Mouse (Mus musculus) intestine, postnatal 0 days (tissue): ENCODE results near the gene Prkar1a. TPM values are rescaled to one million over a fixed set of nuclear protein-coding genes. Genes with fewer than 3 reads are reported as not detected.

Experiments
- ATAC-seq: fragments of 200-750 bp; cut with Nextera tagmentation; 2 replicates; pipeline ENCODE4 v1.8.0; 2017; ENCODE audit warnings: mild to moderate bottlenecking, moderate TSS enrichment, moderate library complexity
- H3K27ac ChIP-seq: fragments of 300-500 bp; sonication (generic); 2 replicates; pipeline ENCODE4 v1.5.1; 2014; ENCODE audit warnings: mild to moderate bottlenecking, low read depth, low read length, moderate library complexity
- H3K27me3 ChIP-seq: fragments of 300-500 bp; sonication (generic); replicated peaks from 2 replicates; pipeline ENCODE4 v1.6.1; 2014; ENCODE audit warnings: low read length, mixed read lengths; ENCODE audit not compliant: control insufficient read depth, insufficient read depth
- H3K36me3 ChIP-seq: fragments of 300-500 bp; sonication (generic); 2 replicates; pipeline ENCODE4 v1.6.1; 2014; ENCODE audit warnings: mild to moderate bottlenecking, moderate library complexity; ENCODE audit not compliant: control insufficient read depth, insufficient read depth
- H3K4me1 ChIP-seq: fragments of 300-500 bp; sonication (generic); replicated peaks from 2 replicates; pipeline ENCODE4 v1.6.1; 2014; ENCODE audit warnings: antibody characterized with exemption, low read length, mixed read lengths; ENCODE audit not compliant: control insufficient read depth, insufficient read depth
- H3K4me2 ChIP-seq: fragments of 300-500 bp; sonication (generic); replicated peaks from 2 replicates; pipeline ENCODE4 v1.6.1; 2014; ENCODE audit warnings: low read depth, mild to moderate bottlenecking, moderate library complexity
- H3K4me3 ChIP-seq: fragments of 300-500 bp; sonication (generic); 2 replicates; pipeline ENCODE4 v1.5.1; 2014; ENCODE audit warnings: low read depth, low read length
- H3K9ac ChIP-seq: fragments of 300-500 bp; sonication (generic); 2 replicates; pipeline ENCODE4 v1.6.1; 2014; ENCODE audit warnings: mild to moderate bottlenecking, low read depth, low read length
- H3K9me3 ChIP-seq: fragments of 300-500 bp; sonication (generic); 2 replicates; pipeline ENCODE4 v1.6.1; 2016; ENCODE audit warnings: mixed run types; ENCODE audit not compliant: control insufficient read depth
- CTCF ChIP-seq: sonication (generic); IDR thresholded peaks from 2 replicates; pipeline ENCODE4 v1.5.1; 2016; ENCODE audit warnings: low read depth, mild to moderate bottlenecking, control low read depth, antibody characterized with exemption, moderate library complexity
- WGBS: fragments of 180-500 bp; shearing (Covaris S2); extraction: QIAGEN DNeasy Blood & Tissue Kit; methylation state at CpG from one replicate; pipeline ENCODE4 v1.1.7; 2014; 5-methylcytosine and 5-hydroxymethylcytosine counted together
- polyA plus RNA-seq: library from polyadenylated mRNA; unstranded; fragments of >200 nt; fragmentation: Nextera tagmentation; extraction: Ambion mirVana; gene quantifications from 2 replicates; pipeline ENCODE4 v1.2.1, GENCODE M21; 2015

The Prkar1a gene
- polyA plus RNA-seq, 1 experiment from 2014 or later: 180 TPM

DNA sequence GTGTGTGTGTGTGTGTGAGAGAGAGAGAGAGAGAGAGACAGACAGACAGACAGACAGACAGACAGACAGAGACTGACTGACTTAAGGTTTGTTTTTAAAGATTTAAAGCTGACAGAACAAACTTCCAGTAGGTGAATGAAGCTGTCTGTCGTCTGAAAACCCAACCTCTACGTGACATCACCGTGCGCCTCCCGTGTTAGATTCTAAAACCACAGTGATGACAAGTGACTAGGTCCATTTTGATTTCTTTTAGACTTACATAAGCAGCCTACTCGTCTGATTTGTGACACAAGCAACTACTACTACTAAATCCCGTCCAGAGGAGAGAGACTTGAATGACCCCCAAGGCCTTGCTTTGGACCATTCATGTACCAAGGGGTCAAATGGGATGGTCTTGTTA, 24.5 kb downstream of the Prkar1a start:
- ATAC-seq: no peak
- WGBS: 89% methylated on average over 7 of the region's 7 CpGs
- Histone ChIP-seq H3K4me2 (no peak overlapping the region), H3K9me3 (no peaks in the 10 kb centered on the region), H3K36me3 (peaks cover 14% of the 10 kb centered on the region), H3K27ac (no peak overlapping the region), H3K9ac (no peak overlapping the region), H3K4me3 (no peak overlapping the region), H3K4me1 (no peaks in the 10 kb centered on the region), H3K27me3 (no peaks in the 10 kb centered on the region)
- no peak for TF ChIP-seq CTCF

DNA sequence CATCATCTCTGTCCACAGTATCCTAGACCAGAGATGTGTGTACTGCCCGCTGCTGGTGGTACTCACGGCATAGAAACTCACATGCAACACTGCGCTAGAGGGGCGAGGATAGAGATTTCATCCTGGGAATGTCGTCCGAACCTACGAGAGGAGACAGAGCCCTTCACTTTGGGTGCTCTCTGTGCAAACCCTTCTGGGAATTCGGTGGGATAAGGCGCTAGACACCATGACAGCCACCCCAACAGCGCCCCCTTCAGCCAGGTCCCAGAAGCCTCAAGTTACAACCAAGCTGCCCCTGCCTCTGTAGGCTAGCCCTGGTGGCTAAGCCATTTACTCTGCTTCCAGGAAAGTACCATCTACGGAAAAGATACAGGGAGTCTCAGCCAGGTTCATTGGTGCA, 25.3 kb downstream of the Prkar1a start:
- Histone ChIP-seq H3K27me3 (no peaks in the 10 kb centered on the region), H3K36me3 (peaks cover 13% of the 10 kb centered on the region), H3K9ac (no peak overlapping the region), H3K9me3 (no peaks in the 10 kb centered on the region), H3K4me2 (no peak overlapping the region), H3K4me3 (no peak overlapping the region), H3K27ac (no peak overlapping the region), H3K4me1 (no peaks in the 10 kb centered on the region)
- peak; percentile 23 for TF ChIP-seq CTCF
- ATAC-seq: no peak
- WGBS: 81% methylated on average over 11 of the region's 11 CpGs

DNA sequence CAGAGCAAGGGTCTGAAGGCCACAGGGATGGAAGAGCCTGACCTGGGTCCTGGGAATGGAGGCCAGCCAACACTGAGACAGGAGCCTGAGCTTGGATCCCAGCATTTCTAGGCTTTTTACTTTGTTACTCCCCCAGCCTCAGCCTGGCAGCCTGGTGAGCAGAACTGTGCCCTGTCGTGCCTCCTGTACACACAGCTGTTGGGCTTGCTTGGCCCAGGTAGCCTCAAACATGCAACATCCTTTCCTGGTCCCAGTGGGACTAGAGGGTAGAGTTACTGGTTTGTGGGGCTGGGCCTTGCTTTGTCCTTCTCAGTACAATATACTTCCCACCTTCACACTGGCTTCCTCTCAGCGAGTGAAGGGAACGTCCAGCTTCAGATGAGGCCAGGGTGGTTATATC, 26.0 kb downstream of the Prkar1a start:
- Histone ChIP-seq H3K9ac (no peak overlapping the region), H3K4me1 (no peaks in the 10 kb centered on the region), H3K9me3 (no peaks in the 10 kb centered on the region), H3K27me3 (no peaks in the 10 kb centered on the region), H3K36me3 (peaks cover 7% of the 10 kb centered on the region; the same call in 1 of the 2 replicates), H3K4me2 (no peak overlapping the region), H3K27ac (no peak overlapping the region), H3K4me3 (no peak overlapping the region)
- no peak for ATAC-seq
- WGBS: 83% methylated on average over 3 of the region's 3 CpGs
- TF ChIP-seq CTCF: no peak

DNA sequence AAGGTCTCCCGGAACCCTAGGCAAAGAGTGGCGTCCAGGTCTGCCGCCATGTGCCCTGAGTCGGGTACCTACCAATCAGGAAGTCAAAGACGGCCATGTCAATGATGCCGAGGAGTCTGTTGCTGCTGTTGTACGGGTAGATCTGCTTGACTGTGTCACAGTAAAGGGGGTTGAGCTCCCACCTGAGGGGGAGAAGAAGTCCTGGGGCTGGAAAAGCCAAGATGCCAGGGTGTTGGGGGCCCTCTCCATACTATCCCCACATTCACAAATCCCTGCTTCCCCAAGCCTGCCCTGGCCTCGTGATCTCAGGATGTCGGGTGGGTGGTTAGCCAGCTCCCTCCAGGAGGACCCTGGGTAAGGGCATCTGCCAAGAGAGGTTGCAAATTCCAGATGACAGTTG, 26.6 kb downstream of the Prkar1a start:
- no peak for ATAC-seq
- WGBS: 89% methylated on average over 9 of the region's 9 CpGs
- Histone ChIP-seq H3K4me3 (no peak overlapping the region), H3K4me2 (no peak overlapping the region), H3K9ac (no peak overlapping the region), H3K27me3 (no peaks in the 10 kb centered on the region), H3K4me1 (no peaks in the 10 kb centered on the region), H3K27ac (no peak overlapping the region), H3K9me3 (no peaks in the 10 kb centered on the region), H3K36me3 (peaks cover 2% of the 10 kb centered on the region; the same call in 1 of the 2 replicates)
- TF ChIP-seq CTCF: no peak

DNA sequence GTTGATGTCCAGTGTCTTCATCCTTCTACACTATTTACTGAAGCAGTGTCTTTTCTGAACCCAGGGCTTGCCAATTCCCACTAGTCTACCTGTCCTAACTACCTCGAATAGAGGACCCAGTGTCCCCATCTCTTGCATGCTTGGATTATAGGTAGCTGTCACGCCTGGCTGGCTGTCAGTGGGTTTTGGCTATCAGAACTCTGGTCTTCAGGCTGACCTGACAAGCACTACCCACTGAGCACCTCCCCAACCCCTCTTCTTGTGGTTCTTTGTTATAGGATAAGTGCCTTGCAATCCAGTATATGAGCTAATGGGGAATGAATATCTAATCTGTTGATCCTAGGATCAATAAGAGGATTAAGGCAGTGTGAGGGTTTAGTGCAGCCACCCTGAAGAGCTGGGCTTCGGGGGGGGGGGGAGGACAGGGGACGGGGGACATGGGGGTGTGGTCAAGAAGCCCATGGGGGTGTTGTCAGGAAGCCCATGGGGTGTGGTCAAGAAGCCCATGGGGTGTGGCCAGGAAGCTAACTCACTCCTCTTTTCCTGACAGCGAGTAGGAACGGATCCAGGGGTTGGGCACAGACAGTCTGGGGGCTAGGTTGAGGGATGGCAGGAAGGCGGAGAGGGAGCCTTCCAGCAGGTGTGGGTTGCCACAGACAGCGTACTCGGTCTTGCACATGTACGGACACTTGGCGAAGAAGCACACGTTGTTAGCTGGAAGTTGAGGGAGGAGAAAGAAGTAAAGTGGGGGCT, 27.6 kb downstream of the Prkar1a start:
- Histone ChIP-seq H3K4me2 (no peak overlapping the region), H3K36me3 (no peaks in the 10 kb centered on the region; the same call in 1 of the 2 replicates), H3K27ac (no peak overlapping the region), H3K27me3 (no peaks in the 10 kb centered on the region), H3K9ac (no peak overlapping the region), H3K4me1 (no peaks in the 10 kb centered on the region), H3K9me3 (no peaks in the 10 kb centered on the region), H3K4me3 (no peak overlapping the region)
- no peak for TF ChIP-seq CTCF
- ATAC-seq: no peak
- WGBS: 61% methylated on average over 12 of the region's 12 CpGs

DNA sequence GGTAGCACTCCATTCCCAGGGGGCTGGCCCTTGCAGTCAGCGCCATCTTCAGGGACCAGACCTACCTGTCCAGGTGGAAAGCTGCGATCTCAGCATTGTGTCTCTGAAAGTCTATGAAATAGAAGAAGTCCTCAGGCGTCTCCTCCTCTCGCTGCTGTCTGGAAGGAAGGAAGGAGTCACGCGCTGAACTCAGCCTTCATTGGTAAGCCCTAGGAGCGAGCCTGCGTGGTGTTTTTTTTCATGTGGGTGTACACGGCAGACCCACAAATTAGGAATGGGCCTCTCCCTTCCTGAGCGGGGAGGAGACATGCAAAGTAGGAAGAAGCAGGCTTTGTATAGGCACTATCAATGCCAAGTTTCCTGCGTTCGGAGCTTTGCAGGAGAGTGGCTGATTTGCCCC, 29.1 kb downstream of the Prkar1a start:
- Histone ChIP-seq H3K4me3 (no peak overlapping the region), H3K36me3 (no peaks in the 10 kb centered on the region; the same call in 1 of the 2 replicates), H3K9me3 (no peaks in the 10 kb centered on the region), H3K9ac (no peak overlapping the region), H3K27me3 (no peaks in the 10 kb centered on the region), H3K4me1 (no peaks in the 10 kb centered on the region), H3K27ac (no peak overlapping the region), H3K4me2 (no peak overlapping the region)
- WGBS: 82% methylated on average over 12 of the region's 12 CpGs
- TF ChIP-seq CTCF: no peak
- ATAC-seq: no peak
